Mouse (Mus musculus): ENCODE measurements at regions not wholly inside any gene's neighbourhood (a gene's known extent, or its start where the extent isn't known, plus 50 kb on each side); places are given as distances from the start of the nearest gene placed in this dataset.
A peak's percentile ranks its signal among the peaks of the same experiment; 100 is the strongest.

DNA sequence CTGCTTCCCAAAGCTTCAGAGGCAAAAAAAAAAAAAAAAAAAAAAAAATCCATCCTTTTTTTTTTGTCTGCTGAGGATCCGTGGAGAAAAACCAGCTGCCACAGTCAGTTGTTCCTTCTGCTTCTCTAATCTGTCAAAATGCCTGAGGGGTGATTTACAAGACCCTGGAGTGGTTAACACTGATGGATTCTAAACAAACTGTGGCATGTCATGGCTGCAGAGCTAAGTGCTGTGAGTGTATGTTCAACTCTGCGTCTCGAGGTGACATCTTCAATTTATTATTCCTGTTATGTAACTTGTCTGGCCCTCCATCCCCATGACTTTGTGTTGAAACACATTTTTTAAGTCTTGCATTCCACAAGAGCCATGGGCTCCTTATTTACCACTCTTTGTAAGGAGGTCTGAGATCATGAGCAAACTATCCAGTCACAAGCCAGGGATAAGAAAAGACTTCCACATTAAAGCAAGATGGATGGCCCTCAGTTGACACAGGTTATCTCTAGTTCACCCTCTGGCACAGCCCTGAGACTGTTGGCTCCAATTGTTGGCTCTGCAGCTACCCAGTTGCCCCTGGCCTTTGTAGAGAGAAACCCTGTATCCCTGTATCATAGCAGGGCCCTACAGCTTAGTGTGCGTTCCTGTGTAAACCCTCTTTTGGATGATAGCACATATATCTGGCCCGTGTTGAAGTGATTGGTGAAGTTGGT, 153.6 kb downstream of the Thbs2 start:
- DNase-seq (ENCODE audit: low spot score in 2 of 2), result no peak

DNA sequence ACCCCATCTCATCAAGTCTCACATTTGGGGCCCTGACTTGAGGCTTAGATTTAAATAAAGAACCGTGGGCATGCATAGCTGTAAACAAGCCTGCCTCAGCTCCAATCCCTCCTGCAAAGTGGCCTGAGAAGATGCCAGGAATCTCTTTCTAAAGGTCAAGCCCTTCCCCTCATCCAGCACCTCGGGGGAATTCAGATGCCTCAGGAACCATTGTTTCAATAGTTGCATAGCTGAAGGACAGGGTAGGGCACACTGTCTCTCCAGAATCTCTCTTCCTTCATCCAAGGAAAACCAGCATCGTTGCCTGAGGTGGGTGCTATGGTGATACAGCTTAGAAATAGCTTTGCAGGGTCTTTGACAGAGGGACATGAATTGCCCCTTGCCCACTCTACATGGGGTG, 154.4 kb downstream of the Thbs2 start:
- no peak for DNase-seq (ENCODE audit: low spot score in 2 of 2)

DNA sequence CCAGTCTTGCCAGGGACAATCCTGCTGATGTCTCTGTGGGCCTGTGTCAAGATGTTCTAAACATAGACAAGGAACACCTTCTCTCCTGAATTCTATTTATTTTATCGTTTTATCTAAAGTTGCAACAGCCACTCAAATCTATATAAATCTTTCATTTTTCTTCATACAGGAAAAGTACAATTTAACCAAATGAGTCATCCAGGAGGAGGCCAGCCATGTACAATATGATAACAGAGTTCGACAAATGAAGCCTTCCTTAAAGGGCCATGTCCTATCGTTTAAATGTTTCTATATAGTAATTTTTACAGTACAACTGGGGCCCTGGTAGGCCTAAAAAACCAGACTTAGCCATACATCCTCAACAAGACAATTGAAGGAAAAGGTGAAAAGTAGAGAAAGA, 154.8 kb downstream of the Thbs2 start:
- DNase-seq (ENCODE audit: low spot score in 2 of 2), result no peak

DNA sequence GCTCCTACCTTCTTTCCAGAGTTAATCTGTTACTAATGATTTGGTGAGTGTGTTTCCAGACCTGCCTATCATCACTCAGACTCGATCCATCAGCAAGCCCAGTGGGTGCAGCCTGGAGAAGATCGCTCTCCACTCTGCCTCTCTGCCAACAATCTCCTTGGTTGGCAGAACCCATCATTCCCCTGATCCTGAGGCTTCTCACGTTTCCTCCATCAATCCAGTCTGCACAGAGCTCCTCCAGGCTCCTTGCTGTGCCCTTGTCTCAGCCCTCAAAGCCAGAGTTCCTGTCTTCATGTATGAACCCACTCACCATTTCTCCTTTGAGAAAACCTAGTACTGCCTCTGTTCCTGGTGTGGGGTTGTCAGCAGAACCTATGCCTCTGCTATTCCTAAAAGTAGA, 155.5 kb downstream of the Thbs2 start:
- no peak for DNase-seq (ENCODE audit: low spot score in 2 of 2)

DNA sequence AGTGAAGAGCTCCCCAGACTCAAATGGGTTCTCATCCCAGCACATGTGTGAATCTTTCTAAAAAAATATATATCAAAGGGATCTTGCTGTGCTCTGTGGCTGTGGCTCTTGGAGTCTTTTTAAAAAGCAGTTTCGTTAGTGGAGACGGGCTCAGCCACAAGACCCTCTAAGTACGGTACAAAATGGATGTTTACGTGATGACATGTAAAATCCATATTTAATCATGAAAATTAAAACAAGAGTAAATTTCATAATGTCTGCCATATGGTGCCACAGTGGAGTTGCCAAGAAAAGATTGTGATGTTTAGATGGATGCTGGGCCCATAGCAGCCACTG, 161.1 kb downstream of the Thbs2 start:
- DNase-seq (ENCODE audit: low spot score in 2 of 2), result no peak

DNA sequence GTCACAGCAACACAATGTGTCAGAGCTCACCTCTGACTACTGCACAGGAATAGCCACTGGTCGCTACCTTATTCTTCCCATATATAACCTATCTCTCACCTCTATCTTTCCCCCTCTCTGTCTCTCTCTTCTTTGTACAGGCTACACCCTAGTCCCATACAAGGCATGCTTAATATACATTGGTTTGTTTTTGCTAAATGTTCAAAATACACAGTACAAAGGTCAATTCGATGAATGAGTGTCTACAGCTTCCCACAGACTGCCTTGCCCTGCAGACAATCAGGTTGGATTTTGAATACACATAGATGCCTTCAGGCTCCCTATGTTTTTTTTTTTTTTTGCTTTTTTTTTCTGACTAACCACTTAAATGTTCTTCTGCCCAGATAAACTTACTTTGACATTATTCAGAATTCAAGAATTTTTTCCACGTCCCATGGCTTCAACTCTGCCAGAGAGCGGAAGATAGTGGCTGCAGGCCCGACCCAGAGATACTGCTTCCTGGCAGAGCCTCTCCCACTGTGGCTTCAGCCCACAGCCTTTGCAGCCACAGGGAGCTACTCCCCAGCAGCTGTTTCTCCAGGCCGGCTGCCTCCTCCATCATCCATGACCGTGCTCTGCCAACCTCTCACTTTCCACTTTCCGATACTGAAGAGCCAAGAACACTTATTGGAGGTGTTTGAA, 161.6 kb downstream of the Thbs2 start:
- DNase-seq (ENCODE audit: low spot score in 2 of 2), result no peak

DNA sequence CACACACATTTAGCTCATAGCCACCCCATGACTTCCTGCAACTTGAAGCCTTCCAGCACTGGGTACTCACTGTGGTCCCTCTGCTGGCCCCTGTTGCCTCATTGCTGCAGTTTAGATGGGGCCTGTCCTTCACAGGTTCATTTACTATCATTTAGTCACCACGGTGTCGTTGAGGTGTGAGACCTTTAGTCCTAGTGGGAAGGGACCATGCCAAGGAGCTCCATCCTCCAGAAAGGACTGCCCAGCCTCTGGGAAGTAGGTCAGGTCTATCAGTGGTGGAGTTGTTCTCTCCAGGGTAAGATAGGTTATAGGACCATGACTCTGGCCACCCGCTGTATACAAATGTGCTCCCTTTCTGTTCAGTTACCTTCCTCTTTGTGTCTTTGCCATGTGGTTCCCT, 162.2 kb downstream of the Thbs2 start:
- DNase-seq (ENCODE audit: low spot score in 2 of 2), result no peak

DNA sequence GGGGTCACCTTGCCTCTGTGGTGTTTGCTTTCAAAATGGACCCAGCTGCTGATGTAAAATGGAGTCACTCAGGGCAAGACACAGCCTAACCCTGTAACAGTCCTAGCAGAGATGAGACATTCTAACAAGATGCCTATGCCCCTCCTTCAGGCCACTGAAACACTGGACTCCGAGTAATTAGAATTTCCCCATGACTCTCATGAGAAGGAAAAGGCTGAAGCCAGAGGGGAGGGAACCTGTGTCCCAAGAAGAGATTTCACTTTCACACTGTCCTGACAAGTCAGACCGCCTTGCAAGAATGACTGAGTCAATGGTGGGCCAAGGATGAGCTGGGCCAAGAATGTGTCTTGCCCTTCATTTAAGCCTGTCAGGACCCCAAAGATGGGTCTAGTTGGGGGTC, 166.3 kb downstream of the Thbs2 start:
- no peak for DNase-seq (ENCODE audit: low spot score in 2 of 2)

DNA sequence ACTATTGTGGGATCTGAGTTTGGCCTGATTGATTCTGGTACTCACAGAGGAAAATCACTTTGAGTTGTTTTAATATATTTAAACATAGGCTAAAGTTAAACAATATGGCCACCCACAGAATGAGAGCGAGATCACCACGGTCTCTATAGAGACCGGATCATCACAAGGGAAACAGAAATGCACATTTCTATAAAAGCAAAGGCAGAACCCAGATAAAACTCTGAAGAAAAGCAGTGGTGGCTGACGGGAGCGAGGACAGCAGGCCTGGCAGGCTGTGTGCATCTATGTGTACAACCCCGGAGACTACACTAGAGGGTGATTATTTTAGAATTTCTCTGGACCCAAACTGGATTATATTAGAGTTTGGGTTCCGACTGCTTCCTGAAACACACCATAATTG, 168.8 kb downstream of the Thbs2 start:
- DNase-seq (ENCODE audit: low spot score in 2 of 2), result no peak

DNA sequence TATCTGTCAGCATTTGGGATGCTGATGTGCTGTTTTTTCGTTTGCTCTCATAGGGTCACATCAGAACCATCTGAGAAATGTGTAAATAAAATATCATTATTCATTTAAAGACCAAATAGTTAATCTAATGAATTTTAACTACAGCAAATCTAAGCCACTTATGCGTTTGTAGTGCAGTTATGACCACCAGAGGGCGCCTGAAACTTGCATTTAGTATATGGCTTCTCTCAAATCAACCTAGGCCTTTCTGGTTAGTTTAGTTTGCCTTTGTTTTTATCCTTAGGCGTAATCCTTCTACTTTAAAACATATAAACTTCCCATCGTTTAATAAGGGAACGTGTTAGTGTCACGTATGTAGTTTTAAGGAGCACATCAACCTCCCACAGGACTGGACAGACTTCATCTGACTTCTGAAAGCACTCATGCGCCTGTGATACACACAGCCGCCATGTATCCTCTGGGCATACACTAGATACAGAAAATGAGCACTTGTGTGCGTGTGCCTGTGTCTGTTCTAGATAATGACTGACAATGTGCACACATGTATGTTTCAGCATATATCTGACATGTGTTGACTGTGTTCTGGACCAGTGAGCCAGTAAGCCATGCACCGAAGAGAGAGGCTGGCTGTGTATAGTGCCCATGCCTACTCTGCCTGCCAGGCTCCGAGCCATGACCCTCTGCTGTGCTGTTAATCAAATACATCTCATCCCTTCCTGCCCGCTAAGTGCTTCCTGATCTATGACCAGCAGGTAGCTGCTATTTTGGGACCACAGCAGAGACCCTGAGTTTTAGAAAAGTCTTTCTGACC, 169.4 kb downstream of the Thbs2 start:
- peak; percentile 32 to 57 for DNase-seq (ENCODE audit: low spot score in 2 of 2)

DNA sequence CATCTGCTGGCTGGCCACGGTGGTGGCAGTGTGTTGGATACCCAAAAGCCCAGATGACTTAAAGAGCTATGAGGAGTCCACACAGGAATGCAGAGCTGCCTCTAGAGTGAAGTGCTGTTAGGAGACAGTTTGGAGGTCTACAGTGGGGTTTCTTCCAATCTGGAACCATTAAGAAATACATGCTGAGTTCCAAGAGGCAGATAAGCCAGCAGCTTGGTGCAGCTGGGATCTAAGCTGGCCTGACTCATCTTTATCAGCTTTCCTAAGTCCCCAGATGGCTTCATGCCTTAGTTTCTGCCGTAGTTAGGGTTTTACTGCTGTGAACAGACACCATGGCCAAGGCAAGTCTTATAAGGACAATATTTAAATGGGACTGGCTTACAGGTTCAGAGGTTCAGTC, 172.0 kb downstream of the Thbs2 start:
- no peak for DNase-seq (ENCODE audit: low spot score in 2 of 2)

DNA sequence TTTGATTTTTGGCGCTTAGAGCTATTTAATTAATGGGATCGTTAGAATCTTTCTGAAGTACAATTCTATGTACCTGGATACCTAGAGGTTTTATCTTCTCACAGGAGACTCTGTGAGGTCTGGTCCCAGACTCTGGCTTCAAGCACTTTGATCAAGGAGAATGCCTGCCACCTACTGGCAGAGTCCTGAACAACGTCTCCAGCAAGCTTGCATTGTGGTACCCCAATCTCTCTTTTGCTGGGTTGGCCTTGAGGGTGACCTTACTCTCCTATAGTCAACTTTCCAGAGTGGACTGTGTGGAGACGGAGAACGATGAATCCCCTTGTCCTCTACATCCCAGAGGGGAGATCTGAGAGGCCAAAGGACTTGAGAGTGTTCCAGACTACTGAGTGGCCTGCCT, 173.5 kb downstream of the Thbs2 start:
- peak; percentile 65 to 84 for DNase-seq (ENCODE audit: low spot score in 2 of 2)

DNA sequence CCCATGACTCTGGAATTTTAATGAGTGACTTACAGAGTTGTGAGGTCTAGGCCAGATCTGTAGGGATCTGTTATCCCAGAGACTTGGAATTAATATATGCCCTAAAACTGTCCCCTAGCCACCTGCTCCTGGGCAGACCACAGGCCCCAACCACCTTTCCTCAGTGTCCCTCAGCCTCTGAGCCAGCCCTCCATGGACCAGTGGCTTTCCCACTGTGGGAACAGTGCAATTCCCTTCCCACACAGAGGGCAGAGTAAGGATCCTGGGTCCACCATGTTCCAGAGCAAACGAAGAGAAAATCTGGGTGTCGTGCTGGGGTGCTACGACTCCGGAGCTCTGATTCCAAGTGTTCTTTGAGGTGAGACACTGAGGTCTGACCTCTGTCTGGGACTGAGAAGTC, 174.7 kb downstream of the Thbs2 start:
- DNase-seq (ENCODE audit: low spot score in 2 of 2), result no peak

DNA sequence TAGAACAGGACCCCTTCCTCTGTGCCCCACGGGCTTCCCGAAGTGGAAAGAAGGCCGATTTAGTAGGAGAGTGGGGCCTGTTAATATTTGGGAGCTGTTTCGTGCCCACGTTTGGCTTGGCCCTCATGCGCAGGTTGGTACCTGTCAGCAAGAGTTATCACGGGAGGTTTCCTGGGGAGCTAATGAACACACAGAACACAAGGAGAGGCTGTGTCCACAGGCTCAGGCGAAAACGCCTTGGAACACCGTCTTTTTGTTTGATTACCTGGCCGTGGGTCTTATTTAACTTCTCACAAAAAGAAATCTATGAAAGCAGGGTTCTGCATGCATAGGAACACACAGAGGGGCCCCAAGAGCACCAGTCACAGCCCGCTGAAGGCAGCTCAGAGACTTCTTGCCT, 175.8 kb downstream of the Thbs2 start:
- no peak for DNase-seq (ENCODE audit: low spot score in 2 of 2)

DNA sequence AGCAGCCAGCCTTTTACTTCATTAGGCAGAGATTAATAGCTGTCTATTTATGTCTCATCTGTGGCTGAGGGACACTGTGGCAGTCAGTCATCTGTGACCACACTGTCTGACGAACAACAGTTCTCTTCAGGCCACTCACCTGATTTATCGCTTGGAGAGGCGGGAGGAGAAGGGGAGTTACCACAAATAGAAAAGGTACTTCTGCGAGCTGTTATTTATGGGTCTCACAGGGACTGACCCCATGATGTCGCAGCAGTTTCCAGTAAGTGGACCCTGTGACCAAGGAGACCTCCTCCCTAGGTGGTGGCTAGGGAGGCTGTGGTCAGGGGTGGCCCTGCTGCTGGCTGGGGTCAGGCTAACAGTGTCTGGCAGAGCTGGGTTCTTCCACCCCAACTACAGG, 176.7 kb downstream of the Thbs2 start:
- no peak for DNase-seq (ENCODE audit: low spot score in 2 of 2)

DNA sequence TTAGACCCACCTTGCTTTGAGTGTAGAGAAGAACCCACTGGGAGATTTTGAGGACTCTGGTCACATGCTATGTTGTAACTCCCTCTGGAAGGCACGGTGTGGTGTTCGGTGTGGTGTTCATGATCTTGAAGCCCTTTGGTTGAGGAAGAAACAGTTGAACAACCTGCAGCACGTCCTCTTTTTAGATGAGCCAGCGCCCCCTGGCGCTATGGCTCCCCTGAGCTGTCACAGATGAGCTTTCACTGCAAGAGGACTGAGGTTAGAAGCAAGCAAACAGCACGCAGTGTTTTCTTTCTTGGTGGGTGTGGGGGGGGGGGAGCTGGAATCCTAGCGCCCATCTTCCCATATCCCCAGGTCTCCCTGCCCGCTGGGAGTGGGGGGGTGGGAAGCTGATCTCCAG, 177.9 kb downstream of the Thbs2 start:
- peak; percentile 32 to 68 for DNase-seq (ENCODE audit: low spot score in 2 of 2)

DNA sequence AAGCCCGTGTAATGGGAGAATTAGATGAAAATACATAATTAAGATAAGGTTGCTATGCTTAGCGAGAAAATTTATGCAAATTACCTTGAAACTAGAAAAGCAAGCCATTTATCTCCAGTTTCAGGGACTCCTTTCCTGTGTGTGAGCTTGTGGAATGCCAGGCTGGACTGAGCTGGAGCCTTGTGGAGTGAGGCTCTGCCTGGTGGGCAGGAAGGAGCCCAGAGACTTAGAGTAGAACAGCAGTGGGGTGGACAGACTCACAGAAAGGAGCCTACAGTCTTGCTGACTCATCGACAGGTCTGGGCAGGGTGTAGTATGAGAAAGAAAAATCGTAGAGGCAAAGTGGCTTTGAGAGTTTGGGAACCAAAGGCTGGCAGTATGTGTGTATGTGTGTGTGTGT, 180.6 kb downstream of the Thbs2 start:
- DNase-seq (ENCODE audit: low spot score in 2 of 2), result no peak

DNA sequence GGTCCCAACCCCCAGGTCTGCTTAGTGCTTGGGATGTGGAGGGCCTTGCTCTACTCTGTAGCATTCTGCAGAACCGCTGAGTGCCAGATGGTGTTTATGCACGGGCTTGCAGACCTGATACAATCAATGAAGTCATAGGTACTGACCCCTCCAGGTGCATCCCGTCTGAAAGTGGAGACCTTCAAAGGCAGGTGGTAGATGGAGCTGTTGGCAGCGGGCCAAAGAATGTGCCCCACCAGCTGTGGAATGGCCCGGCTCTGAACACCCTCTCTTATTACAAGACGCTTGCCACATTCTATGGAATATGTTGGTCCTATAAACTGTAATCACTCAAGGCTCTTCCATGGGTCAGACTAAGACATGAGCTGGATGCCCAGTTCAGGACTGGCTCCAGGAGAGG, 183.5 kb downstream of the Thbs2 start:
- DNase-seq (ENCODE audit: low spot score in 2 of 2), result no peak

DNA sequence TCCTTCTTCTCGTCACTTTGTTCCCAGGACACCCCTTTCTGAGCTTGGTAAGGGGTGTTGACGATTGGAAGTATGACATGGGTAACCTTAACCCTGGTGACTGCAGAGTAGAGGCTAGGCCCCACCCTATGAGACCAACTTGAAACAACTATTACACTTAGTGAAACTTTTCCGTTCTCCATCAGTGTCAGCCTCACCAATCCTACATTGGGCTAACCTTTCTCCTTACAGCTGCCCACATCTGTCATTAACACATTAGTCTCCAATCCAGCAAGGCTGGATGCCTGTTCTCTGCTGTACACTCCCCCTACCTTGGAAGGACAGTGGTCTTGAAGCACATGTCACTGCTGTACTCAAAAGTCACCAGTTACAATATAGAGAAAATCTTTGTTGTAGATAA, 186.9 kb downstream of the Thbs2 start:
- DNase-seq (ENCODE audit: low spot score in 2 of 2), result no peak

DNA sequence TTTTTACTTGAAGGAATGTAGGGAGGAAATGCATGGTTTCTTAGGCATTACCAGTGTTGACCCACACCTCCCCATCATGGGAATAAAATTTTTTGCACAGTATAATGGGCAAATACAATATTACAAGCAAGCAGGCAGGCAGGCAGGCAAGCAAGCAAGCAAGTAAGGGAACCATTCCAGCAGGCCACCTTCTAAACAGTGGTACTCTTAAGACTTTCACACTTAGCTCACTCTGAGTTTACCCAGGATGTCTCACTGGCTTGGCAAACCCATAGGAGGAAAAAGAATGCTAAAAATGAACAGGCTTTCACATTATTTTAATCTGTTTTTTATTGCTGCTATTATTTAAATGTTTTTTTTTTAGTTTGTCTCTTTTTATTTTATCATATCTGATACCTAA, 187.9 kb downstream of the Thbs2 start:
- DNase-seq (ENCODE audit: low spot score in 2 of 2), result no peak

DNA sequence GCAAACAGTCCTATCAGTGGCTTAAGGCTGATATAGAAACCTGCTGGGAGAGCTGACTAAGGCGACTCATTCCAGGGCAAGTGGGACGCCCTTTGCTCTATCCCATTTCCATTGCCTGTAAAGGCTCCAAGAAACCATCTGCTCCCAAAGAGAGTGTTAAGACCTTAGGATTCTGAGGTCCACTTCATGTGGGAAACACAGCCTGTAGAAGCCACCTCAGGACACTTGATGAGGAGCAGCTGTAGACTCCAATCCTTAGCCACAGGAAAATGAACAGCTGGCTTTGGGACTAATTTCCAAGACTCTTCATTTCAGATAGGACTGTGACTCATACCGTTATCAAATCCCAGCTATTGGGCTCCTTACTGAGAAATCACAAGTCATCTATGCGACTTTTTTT, 188.6 kb downstream of the Thbs2 start:
- DNase-seq (ENCODE audit: low spot score in 2 of 2), result no peak

DNA sequence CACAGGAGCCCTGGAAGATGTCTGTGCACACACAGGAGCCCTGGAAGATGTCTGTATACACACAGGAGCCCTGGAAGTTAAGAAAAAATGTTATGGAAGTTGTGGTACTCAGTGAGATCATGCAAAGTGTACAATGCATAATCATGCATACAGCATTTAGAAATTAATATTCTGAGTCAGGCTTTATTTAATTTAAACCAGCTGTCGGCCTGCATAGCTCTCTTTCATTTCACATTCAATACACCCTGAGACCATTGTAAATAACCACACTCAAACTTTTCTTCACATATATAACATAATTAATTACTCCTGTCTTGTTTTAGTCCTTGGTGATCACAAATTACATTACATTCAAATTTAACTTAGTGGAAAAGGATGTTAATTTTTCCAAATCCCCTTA, 190.4 kb downstream of the Thbs2 start:
- no peak for DNase-seq (ENCODE audit: low spot score in 2 of 2)

DNA sequence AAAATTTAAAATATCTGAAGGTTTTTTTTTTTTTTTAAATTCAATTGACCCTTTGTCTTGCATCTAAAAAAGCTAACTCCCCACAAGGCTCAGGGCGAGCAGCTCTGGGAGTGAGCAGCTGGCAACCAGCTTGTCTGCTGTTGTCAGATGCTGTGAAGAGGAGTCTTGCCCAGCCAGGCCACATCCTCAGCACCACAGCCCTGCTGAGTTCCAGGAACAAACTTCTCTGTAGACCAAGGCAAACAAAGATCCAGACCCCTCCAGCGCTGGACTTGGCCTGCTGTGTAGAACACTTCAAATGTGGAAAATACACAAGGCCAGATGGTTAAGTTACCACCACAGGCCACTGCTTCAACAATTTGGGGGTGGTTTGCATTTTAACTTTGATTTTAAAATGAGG, 192.7 kb downstream of the Thbs2 start:
- DNase-seq (ENCODE audit: low spot score in 2 of 2), result no peak

All from cerebellum, postnatal 4 days (tissue).